In genomic region chr11:53300330-53301166, GRCm38 (mm10) we compare ENCODE assay signal across 8 mouse cellular contexts. TPM values are rescaled to one million over a fixed set of nuclear protein-coding genes. Genes with fewer than 3 reads are reported as not detected.
A peak's percentile ranks its signal among the peaks of the same experiment; 100 is the strongest.
DNase-seq lines count a peak whose midpoint lies in the region; ATAC-seq and TF ChIP-seq lines count a peak whose summit lies in the region.

Hspa4 (minus strand) TSS chr11:53300457.

- H3K9me3 ChIP-seq in hindbrain, embryonic 13.5 days, result no peaks in the 10 kb centered on the region

- peak; percentile 98 for DNase-seq in Patski (ENCODE audit: low read depth, low spot score)
- DNase-seq in cerebellum, postnatal 14 days, result peak; percentile 99 to 100
- peak; percentile 98 for DNase-seq in frontal cortex, postnatal 14 days (ENCODE audit: low spot score in 2 of 2)
- peak; percentile 98 to 99 for DNase-seq in layer of hippocampus, postnatal 25 days (ENCODE audit: extremely low spot score in 1 of 2, low spot score in 1 of 2)
- peak; percentile 99 for DNase-seq in lung, postnatal 25 days (ENCODE audit: low spot score)
- DNase-seq in retina, embryonic 14.5 days (ENCODE audit: low spot score), result peak; percentile 99
- peak; percentile 97 for DNase-seq in thymus, postnatal 4 days

- H3K4me2 ChIP-seq in hindbrain, embryonic 13.5 days, result peak within 1 kb of the TSS; percentile 75

- no peak for TF ChIP-seq CTCF in Patski (IDR thresholded peaks at IDR 0.05)

- H3K4me1 ChIP-seq in hindbrain, embryonic 13.5 days (replicated peaks), result peaks cover 35% of the 10 kb centered on the region

- no peaks in the 10 kb centered on the region for H3K27me3 ChIP-seq in Patski
- no peaks in the 10 kb centered on the region for H3K27me3 ChIP-seq in hindbrain, embryonic 13.5 days

- POLR2A ChIA-PET in Patski (lab: Charles Lee), result interaction anchor here (0.5 to 1.6 kb wide), 3 partner anchors 10 to 59 kb away, joined by 3 to 4 read pairs (median 3); partner anchors contain the start of gene Zcchc10

- no peaks in the 10 kb centered on the region for H3K36me3 ChIP-seq in hindbrain, embryonic 13.5 days

- H3K27ac ChIP-seq in hindbrain, embryonic 13.5 days, result peak within 1 kb of the TSS; percentile 95

- H3K4me3 ChIP-seq in hindbrain, embryonic 13.5 days, result peak within 1 kb of the TSS; percentile 98

- in situ Hi-C loops in Patski (cut with MboI; ENCODE audit: low pct_unique_long_range_greater_than_20kb), result loop anchor here (5.0 kb wide), 1 partner anchor 52 kb away; the partner anchor contains the start of gene Aff4

- peak; percentile 90 for ATAC-seq in Patski
- ATAC-seq in hindbrain, embryonic 13.5 days (ENCODE audit: low FRiP score), result peak; percentile 98

- CTCF ChIA-PET in Patski (lab: Charles Lee), result interaction anchor here (1.0 to 1.4 kb wide), 2 partner anchors 13 to 54 kb away, joined by 3 to 4 read pairs; no protein-coding TSS in a partner anchor

- 1% methylated on average over 58 of the region's 58 CpGs for WGBS in hindbrain, embryonic 13.5 days

- peak within 1 kb of the TSS; percentile 99 for H3K9ac ChIP-seq in hindbrain, embryonic 13.5 days

RNA-seq across cellular contexts. Expression of gene Hspa4, which starts in this region (rescaled TPM):
- 190 TPM for polyA plus RNA-seq in Patski (2021)
- 51.5 and 52.8 TPM in 2 replicates for polyA plus RNA-seq in hindbrain, embryonic 13.5 days (2015; fragmentation: Nextera tagmentation; extraction: Ambion mirVana)
- 100 to 1,000 TPM; 173 to 178 TPM for total RNA-seq in layer of hippocampus, postnatal 25 days (2021)

Comparison
In these comparisons a context has a peak if more than half of its experiments do, and no peak if none do; other contexts are left out.
1. Peak in every context shown above with its lines: DNase-seq, ATAC-seq, H3K4me3 ChIP-seq and H3K27ac ChIP-seq.